Mouse (Mus musculus) frontal cortex, adult (tissue): Measurements from ENCODE around the gene Gm49337.

Source experiments
- ATAC-seq: cut with Nextera tagmentation; 2 replicates; pipeline ENCODE4 v1.9.2; 2017; ENCODE audit warnings: mild to moderate bottlenecking, moderate library complexity, mixed read lengths; ENCODE audit not compliant: low TSS enrichment

Gene Gm49337

DNA sequence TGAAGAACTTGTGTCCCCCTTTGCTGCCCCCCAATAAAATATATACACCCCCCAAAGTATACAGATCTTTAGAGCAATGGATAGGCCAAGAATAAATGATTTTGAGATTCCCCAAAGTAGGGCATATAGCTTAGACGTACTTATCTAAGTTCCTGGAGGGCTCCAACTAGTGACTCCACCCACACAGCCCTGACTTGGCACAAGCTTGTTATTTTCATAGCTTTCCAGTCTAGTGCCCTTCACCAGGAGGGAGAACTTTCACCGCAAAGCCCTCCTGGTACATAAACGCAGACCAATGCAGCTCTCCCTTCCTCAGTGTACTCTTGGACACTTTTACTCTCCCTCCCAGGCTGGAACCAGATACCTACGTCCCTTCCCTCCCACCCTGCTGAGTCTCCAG, 11.0 kb upstream of the Gm49337 start:
- no peak for ATAC-seq

DNA sequence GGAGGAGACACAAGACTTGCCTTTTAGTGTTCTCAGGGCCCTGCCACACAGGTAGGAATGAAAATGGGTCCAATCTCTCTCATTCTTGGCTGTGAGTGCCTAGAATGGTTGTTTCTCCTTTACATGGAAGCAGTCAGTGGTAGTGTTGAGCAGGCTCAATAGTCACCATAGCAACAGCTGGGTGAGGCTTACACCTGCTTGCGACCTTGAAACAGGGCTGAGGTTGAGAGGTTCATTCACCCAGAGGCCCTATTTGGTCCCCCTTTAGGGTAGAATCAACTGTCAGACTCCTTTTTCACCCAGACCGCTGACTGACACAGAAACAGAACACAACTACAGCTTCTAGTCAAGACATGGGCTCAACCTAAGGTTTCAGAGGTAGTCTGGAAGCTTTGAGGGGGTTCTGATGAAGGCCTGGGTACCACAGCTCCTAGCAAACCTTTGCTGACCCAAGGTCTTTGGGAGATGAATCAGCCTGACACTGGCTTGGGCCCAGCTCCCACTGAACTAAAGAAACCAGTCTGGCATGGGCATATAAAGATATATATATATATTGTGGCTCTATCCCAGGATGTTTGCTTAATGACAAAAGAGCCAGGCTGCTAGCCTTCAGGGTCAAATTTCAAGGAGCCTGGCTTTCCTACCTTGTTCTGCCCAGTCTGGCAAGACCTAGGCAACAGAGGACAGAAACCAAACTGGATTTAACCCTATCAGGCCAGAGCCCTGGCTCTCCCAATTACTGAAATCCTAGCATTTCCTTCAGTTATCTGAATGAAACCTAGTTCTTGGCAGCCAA, 8.2 kb upstream of the Gm49337 start:
- ATAC-seq, result no peak

DNA sequence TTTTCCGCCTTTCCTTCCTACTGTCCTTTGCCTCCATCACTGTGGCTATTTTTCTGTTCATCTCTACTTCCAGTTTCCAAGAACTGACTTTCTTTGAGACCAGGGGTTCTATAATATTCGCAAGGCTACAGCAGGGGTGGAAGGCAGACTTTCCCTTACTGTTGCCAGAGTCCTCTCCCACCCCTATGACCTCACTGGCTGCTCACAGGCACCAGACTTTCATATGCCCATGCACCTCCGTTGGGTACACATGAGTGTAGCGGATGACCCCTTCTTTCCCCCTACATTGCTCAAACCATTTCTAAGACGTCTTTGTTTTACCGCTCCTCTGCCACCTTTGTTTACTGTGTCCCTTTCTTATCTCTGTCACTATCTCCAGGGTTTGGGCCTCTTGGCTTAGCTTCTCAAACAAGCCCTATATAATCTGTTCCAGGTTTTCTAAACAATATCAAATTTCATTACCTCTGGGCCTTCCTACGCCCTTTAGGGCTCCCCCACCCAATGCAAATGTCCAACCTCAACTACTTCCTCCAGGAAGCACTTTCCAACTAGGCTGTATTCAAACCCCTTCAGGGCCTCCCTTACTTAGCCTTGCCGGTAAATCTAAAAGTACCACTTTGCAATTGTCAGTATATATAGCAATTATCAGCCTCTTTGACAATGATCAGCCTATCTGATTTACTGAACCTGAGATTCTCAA, 7.3 kb upstream of the Gm49337 start:
- no peak for ATAC-seq

DNA sequence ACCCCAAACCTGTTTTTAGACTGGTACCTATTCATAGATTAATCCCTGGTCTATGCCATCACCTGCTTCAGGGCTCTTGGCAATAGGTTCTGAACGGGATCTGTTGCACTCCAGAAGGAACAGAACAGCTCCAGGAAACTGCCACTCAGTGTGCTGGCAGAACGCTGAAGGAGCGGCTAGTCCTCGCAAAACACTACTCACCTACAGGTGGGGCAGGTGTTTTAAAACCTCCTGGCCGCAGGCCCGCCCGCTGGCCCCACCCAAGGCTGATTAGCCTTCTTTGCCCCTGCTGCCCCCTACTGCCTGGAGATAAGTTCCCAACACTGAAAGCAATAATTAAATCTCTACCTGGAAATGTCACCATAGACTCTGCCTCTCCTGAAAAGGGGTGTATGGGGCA, 5.8 kb upstream of the Gm49337 start, which contains the start of gene Tspan1:
TSS of gene Tspan1 (minus strand) at position 198 of the 400 bp plus-strand sequence.
- no peak for ATAC-seq

DNA sequence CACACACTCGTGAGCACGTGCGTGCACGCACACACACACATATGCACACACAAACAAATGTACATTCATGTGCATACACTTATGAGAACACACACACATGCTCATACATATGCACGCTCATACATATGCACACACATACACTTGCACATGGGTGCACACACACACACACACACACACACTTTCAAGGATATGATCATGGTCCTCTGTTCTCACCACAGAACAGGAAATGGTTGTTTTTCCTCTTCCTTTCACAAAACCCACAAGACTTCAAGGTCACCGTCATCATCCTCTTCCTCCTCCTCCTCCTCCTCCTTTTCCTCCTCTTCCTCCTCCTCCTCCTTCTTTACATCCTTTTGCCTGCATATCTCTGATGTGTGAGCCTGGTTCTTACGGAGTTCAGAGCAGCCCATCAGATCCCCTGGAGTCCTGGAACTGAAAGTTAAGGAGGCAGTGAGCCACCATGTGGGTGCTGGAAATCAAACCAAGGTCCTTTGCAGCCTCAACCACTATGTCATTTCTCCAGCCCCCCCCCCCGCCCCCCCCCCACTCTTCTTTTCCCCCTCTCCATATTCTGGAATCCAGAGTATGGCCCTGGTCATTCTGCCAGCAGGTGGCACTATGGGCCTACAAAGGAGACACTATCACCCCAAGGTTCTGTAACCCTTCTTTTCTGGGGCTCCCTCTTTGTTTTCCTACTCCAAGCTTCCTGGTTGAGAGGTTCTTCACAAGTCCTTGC, 4.4 kb upstream of the Gm49337 start:
- ATAC-seq, result peak; percentile 66

DNA sequence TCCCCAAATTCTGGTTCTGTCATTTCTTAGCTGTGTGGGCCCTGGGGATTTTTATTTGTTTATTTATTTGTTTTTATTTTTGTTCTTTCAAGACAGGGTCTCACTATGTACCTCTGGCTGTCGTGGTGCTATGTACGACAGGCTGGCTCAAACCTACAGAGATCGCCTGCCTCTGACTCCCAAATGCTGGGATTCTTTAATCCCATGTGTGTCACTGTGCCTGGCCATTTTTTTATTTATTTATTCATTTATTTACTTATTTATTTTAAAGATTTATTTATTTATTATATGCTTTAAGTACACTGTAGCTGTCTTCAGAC, 3.9 kb upstream of the Gm49337 start:
- ATAC-seq, result no peak

DNA sequence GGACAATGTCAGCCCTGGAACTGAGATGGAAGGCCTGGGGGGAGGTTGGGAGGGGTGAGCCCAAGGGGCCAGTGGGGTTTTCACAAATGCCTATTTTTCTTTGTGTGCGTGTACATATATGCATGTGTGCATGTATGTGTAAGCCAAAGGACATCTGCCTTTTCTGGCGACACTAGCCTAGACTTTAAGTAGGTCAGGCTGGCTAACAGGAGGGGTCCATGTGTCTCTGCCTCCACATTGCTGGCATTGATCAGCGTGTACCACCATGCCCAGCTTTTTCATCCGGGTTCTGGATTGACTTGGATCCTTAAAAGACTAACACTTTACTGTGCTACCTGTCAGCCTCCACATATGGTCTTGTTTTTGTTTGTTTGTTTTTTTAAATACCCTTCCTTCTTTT, 568 bp downstream of the Gm49337 start:
- ATAC-seq, result no peak

DNA sequence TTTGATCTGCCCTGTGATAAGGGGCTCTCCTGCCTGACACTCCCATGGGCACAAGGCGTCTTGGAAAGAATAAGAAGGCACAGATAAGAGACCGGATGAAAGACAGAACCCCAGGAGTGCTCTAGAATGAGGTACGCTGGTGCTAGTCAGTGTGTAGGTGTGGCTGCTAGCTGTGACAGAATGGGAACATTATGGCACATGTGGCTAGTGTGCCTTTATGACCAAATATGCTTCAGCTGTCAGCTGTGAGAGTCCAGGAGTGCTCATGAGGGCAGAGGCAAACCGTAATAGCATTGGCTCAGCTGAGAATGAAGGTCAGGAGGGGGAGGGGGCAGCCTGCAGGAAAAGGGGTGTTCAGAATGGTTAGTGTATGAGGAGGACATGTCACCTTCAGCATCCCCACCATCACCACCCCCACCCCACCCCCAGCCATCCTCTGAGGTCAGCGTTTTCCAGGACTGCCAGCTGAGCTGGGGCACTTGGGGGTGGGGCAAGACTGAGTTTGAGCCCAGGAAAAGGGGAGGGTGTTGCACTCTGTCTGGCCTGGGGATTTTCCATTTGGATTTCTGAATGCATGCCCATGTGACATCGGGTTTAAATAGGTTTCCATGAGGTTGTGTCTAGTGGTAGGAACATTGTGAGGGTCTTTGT, 1.4 kb downstream of the Gm49337 start:
- peak; percentile 26; the same call in 1 of the 2 replicates for ATAC-seq

DNA sequence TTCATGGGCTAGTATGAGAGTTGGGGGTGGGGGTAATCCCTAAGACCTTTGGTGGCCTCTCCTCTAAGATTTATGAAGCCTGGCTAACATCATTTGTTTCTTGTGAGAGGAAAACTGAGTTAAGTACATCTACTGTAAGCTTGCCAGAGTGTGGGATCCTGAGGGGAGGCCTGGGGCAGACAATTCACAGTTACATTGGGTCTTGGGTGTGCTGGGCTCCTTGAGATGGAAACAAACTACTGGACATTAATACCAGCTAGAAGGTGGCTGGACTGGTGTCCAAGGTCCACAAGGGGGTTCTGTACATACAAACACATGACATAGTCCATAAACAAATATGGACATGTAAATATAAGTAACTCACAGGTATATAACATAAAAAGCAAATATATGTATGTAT, 2.0 kb downstream of the Gm49337 start:
- ATAC-seq, result no peak

DNA sequence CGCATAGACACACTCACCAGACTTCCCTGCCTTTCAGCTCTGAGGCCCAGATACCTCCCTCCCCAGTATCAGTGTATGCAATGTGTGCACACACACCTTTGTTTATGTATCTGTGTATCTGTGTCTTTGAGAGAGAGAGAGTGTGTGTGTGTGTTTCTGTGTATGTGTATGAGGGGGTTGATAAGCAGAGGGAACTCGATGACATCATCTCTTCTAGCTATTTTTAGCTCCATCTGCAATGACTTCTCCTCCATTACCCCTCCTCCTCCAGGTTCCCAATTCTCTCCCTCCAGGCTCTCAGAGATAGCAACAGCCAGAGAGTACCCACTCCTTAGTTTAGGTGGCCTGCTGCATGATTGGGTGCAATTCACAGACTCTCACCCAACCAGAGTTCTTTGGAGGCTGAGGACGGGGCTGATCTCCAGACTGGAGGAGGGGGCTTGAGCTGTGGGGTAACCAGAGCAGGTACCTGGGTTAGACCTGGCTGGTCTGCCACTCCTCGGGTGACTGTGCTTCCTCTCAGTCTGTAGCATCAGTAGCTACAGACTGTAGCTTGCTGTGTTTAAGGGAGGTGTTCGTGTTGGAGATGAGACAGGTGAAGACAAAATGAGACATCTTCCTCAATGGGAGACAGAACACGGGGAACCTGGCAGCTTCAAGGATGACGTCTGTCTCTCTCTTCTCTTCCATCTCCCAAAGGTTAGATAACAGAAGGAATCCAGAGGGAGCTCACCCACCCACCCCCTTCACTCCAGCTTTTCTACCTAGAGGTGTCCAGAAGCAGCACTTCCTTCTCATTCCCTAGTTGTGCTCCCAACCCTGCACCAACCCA, 2.7 kb downstream of the Gm49337 start:
- ATAC-seq, result peak; percentile 77

DNA sequence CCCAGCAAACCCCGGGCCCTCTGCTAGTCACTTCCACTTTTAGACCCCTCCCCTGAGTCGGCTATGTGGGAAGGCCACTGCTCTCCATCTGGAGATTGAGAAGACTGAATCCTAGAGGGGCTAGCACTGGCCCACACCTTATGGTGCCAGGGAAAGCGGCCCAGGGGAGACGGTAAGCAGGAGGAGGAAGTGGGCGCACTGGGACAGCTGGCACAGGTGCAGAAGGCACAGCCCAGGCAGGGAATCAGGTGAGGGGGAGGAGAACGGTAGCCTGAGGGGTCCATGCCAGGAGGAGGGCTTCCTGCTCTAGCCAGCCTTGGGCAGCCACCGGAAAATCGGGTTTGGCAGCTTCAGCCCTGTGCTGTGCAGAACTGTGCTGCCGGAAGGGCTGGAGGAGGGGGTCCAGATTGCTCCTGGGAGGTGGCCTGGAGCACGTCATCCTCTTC, 3.4 kb downstream of the Gm49337 start:
- ATAC-seq, result peak; percentile 58

DNA sequence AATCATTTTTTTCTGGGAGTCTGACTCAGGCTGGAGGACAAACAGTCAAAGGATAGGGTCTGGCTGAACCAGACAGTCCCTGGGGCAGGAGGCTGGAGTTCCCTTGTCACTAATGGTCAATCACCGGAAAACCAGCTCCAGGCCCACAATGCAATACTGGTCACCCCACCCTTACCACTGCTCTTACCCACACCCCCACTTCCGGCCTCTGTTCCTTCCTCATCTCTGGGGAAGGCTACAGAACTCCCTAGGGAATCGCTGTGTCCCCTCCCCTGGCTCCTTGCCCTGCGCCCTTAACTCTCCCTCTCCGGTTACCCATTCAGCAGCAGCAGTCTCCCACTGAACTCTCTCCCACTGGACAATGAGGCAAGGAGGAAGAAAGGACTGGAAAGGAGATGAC, 4.0 kb downstream of the Gm49337 start:
- no peak for ATAC-seq

DNA sequence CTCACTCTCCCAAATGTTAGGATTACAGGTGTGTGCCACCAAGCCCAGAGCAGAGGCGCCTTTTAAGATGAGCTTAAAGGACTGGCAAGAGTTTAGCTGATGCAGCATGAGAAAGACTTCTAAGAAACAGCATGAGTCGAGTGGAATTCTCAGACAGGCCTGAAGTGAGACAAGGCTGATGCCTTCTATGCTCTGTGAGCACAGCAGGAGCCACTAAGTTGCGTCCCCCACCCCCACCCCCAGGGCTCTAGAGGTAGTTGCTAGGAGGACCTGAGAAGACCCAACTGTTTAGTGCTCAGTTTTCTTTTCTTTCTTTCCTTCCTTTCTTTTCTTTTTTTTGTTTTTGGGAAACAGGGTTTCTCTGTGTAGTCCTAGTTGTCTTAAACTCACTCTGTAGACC, 8.9 kb downstream of the Gm49337 start:
- ATAC-seq, result no peak

DNA sequence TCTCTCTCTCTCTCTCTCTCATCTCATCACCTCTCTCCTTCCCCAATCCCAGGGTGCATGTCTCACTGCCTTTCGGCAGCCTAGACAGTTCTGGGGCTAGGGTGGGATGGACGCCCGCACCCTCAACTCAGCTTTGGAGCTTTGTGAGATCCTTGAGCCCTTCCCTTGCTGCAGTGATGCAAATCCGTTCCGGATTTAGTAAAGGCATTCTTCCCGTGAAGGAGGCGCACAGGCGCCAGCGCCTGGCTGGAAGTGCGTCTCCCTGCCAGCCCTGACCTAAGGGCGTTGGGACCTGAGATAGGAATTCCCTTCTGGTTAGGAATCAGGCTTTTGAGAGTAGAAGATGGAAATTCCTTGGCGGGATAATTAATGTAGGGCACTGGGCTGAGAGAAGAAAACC, 9.6 kb downstream of the Gm49337 start:
- peak; percentile 84 for ATAC-seq

DNA sequence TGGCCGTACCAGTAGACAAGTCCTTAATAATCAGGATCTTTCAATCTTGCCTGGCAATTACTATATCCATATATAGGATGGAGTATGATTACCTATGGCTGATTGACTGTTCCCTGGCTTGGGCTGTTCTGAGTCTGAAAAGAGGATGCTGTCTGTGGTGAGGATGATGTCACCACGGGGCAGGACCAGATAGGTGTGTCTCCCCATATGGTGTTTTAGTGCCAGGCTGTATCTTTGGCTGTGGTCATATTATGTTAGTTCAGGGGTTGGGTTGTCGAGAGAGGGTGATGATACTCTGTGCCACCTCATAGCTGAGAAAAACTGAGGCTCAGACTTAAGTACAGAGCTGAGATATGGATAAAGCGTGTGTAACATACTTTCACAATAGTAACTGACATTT, 11.9 kb downstream of the Gm49337 start:
- ATAC-seq, result no peak

DNA sequence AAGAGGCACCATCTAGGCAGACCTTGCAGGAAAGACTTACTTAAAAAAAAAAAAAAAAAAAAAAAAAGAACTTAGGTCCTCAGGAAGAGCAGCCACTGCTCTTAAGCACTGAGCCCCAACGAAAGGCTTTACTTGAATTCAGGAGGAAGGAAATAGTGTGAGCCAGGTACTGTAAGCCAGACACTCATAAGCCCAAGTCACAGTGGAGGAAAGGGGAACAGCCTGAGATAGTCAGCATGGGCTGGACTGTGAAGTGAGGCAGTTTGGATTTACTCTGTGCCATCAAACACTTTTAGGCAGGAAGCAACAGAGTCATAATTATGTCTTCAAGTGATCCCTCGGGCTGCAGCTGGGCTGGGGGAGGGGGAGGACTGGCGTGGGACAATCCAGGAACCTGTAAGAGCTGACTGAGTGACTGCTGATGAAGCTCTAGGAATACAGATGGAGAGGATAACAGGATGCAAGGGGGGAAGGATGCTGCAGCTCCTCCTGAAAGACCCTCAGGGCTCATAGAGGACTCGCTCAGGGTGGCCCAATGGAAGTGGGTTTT, 19.2 kb downstream of the Gm49337 start:
- ATAC-seq, result no peak

DNA sequence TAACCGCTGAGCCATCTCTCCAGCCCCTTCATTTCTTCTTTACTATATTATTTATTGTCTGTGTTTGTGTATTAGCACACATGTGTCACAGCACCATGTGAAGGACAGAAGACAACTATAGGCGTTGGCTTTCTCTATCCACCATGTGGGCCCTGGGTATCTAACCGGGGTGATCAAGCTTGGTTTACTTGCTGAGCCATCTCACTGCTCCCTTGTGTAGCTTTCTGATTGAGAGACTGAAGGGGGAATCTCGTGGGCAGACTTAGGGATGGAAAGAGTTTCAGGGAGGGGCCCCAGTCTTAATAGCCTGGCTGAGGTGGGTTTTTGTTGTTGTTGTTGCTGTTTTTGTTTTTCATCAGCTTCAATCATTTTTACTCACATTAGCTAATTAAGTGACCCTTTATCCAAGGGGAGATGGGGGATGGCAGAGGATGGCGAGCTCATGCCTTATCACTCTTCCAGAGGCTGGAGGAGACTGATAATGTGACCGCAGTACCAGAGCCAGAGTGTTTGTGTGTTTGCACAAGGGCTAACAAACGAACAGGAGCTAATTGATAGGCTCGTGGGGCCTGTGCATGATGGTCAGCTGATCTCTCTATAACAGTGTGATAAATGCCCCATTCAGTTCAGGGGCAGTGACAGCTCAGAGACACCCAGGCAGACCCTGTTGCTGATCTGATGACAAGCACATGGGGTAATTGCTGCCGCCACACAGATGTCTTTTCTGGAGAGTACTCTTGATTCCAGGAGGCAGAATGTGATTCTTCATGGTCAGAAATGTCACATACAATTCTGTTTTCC, 20.6 kb downstream of the Gm49337 start:
- no peak; the same call in 1 of the 2 replicates for ATAC-seq

DNA sequence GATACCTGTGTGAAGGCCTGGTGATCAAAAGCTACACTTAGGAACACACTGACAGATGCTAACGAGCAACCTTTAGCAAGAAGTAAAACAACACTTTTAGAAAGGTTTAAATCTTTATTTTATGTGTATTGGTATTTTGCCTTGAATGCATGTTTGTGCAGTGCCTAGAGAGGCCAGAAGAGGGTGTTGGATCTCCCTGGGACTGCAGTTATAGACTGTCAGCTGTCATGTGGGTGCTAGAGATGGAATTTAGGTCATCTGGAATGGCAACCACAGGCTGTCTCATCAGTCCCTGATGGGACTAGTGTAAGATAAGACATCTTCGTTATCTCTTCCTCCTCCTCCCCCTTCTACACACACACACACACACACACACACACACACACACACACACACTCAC, 25.2 kb downstream of the Gm49337 start:
- ATAC-seq, result no peak

DNA sequence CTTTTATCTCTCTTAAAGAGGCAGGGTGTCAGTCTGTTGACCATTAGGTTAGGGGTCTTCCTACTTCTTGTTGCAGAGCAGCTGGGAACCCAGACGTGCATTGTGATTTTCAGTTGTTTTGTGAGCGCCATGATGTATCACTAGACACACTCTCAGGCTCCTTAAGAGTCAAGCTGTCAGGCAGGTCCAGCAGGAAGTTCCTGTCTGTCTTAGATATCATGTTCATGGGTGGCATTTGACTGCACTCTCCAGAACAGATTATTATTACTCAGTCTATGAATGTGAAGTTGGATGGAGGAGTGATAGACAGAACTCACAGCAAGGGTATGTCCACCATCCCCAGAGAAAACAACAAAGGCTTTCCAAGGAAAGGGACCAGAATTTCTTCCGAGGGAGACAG, 31.2 kb downstream of the Gm49337 start:
- no peak for ATAC-seq

DNA sequence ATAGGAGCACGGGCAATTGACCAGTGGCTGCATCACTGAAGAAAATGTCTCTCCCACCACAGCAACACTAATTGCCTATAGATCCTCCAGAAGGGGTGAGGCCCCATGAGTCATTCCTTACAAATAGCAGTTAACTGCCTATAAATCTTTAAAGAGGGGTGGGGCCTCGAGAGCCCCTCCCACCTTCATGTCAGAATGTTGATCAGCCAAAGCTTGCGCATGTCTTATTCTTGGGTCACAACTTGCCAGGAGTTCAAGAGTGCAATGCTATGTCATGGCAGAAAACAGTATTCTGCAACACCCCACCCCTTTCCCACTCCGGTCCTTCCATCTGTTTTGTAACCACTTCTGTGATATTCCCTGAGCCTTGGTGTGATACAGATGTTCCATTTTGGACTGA, 33.3 kb downstream of the Gm49337 start:
- no peak for ATAC-seq
